Mouse (Mus musculus) cerebellum, adult 2 months (tissue): ENCODE data around the gene Otx2. TPM values are rescaled to one million over a fixed set of nuclear protein-coding genes. Genes with fewer than 3 reads are reported as not detected.
A peak's percentile ranks its signal among the peaks of the same experiment; 100 is the strongest.

Experiments
- DNase-seq, 2 experiments: peaks; one replicate each; pipeline ENCODE4 v3.0.0; 2021
- H3K27ac ChIP-seq: fragments of 200-500 bp; 2 replicates; pipeline ENCODE4 v1.5.1; 2012; ENCODE audit warnings: low read length, control low read depth, inconsistent platforms; ENCODE audit not compliant: insufficient read depth
- H3K27me3 ChIP-seq: fragments of 200-500 bp; 2 replicates; pipeline ENCODE4 v1.6.1; 2012; ENCODE audit warnings: inconsistent platforms, mild to moderate bottlenecking, low read length, moderate library complexity; ENCODE audit not compliant: control insufficient read depth, insufficient read depth
- H3K4me1 ChIP-seq: fragments of 200-500 bp; 2 replicates; pipeline ENCODE4 v1.6.1; 2011; ENCODE audit warnings: low read length; ENCODE audit not compliant: control insufficient read depth, insufficient read depth
- H3K4me3 ChIP-seq: fragments of 200-500 bp; replicated peaks from 2 replicates; pipeline ENCODE3; 2011; ENCODE audit warnings: mild to moderate bottlenecking, low read depth, low read length, control low read depth; ENCODE audit not compliant: insufficient read depth
- CTCF ChIP-seq: fragments of 200-500 bp; IDR thresholded peaks from 2 replicates; pipeline ENCODE4 v1.5.1; 2011; ENCODE audit warnings: low read depth, mild to moderate bottlenecking, control low read depth, low read length, moderate library complexity, borderline replicate concordance; ENCODE audit not compliant: insufficient read depth
- POLR2A ChIP-seq: fragments of 200-500 bp; IDR thresholded peaks from 2 replicates; pipeline ENCODE4 v1.6.1; 2011; ENCODE audit warnings: low read length, control low read depth, borderline replicate concordance; ENCODE audit not compliant: insufficient read depth
- WGBS: fragments of 180-500 bp; shearing (Covaris S2); methylation state at CpG from one replicate; pipeline ENCODE4 v1.1.7; 2018; 5-methylcytosine and 5-hydroxymethylcytosine counted together
- polyA plus RNA-seq: library from polyadenylated mRNA; depleted of rRNA; stranded (reverse); fragments of >200 nt; gene quantifications from 2 replicates; pipeline ENCODE4 v1.2.3, GENCODE M21; 2012

Gene Otx2
- polyA plus RNA-seq, 1 experiment, result 9.9 TPM

- no peak for DNase-seq
- WGBS, result 55% methylated on average over 10 of the region's 10 CpGs
- Histone ChIP-seq H3K27me3 (peaks cover 2% of the 10 kb centered on the region; the same call in 1 of the 2 replicates), H3K4me3 (no peak overlapping the region), H3K27ac (no peak overlapping the region), H3K4me1 (no peaks in the 10 kb centered on the region)
- TF ChIP-seq POLR2A (no peak), CTCF (no peak)
Measured at GRCm38 (mm10) chr14:48672611-48673176, 925 bp downstream of the Otx2 start.

- WGBS, result 65% methylated on average over 9 of the region's 9 CpGs
- no peak overlapping the region for H3K4me3 ChIP-seq
- TF ChIP-seq CTCF, result no peak
- TF ChIP-seq POLR2A, result no peak
- no peak for DNase-seq
- no peaks in the 10 kb centered on the region for H3K4me1 ChIP-seq
- H3K27me3 ChIP-seq, result peaks cover 4% of the 10 kb centered on the region; the same call in 1 of the 2 replicates
- H3K27ac ChIP-seq, result no peak overlapping the region
Measured at GRCm38 (mm10) chr14:48671480-48672240, 2.0 kb downstream of the Otx2 start.

- H3K27ac ChIP-seq, result no peak overlapping the region
- peaks cover 4% of the 10 kb centered on the region; the same call in 1 of the 2 replicates for H3K27me3 ChIP-seq
- DNase-seq, result no peak
- H3K4me3 ChIP-seq, result no peak overlapping the region
- TF ChIP-seq CTCF (no peak), POLR2A (no peak)
- 68% methylated on average over 4 of the region's 4 CpGs for WGBS
- no peaks in the 10 kb centered on the region for H3K4me1 ChIP-seq
Measured at GRCm38 (mm10) chr14:48670761-48671479, 2.7 kb downstream of the Otx2 start.

GRCm38 (mm10) chr14:48670258-48670630, 3.4 kb downstream of the Otx2 start:
- Histone ChIP-seq H3K4me3 (no peak overlapping the region), H3K4me1 (no peaks in the 10 kb centered on the region), H3K27ac (0 out of 2 replicates have a peak overlapping the region, but pooled peaks have one; percentile 20), H3K27me3 (peaks cover 4% of the 10 kb centered on the region; the same call in 1 of the 2 replicates)
- no peak for DNase-seq
- no peak for TF ChIP-seq POLR2A
- TF ChIP-seq CTCF, result no peak
- WGBS, result 52% methylated on average over 3 of the region's 3 CpGs

GRCm38 (mm10) chr14:48669541-48670257, 3.9 kb downstream of the Otx2 start:
- no peak overlapping the region for H3K27ac ChIP-seq

GRCm38 (mm10) chr14:48668761-48669303, 4.8 kb downstream of the Otx2 start:
- WGBS, result 36% methylated on average over 29 of the region's 29 CpGs
- no peak for TF ChIP-seq CTCF
- TF ChIP-seq POLR2A, result no peak
- peak overlapping the region; percentile 51 for H3K27ac ChIP-seq
- H3K27me3 ChIP-seq, result peaks cover 4% of the 10 kb centered on the region; the same call in 1 of the 2 replicates
- DNase-seq, result peak; percentile 32 to 63
- no peaks in the 10 kb centered on the region for H3K4me1 ChIP-seq
- H3K4me3 ChIP-seq, result peak overlapping the region; percentile 3

More at GRCm38 (mm10) chr14:48669541-48670257, 3.9 kb downstream of the Otx2 start:
- TF ChIP-seq CTCF, result no peak
- TF ChIP-seq POLR2A, result no peak
- H3K27me3 ChIP-seq, result peaks cover 4% of the 10 kb centered on the region; the same call in 1 of the 2 replicates
- no peak overlapping the region for H3K4me3 ChIP-seq
- no peaks in the 10 kb centered on the region for H3K4me1 ChIP-seq
- 49% methylated on average over 18 of the region's 18 CpGs for WGBS
- peak in 1 of 2 experiments; percentile 49 for DNase-seq

- Histone ChIP-seq H3K4me3 (peak overlapping the region; percentile 16), H3K27me3 (peaks cover 2% of the 10 kb centered on the region; the same call in 1 of the 2 replicates)
- peak in 1 of 2 experiments; percentile 49 for DNase-seq
Measured at GRCm38 (mm10) chr14:48668051-48668481, 5.6 kb downstream of the Otx2 start.

More at GRCm38 (mm10) chr14:48668051-48668481, 5.6 kb downstream of the Otx2 start:
- Histone ChIP-seq H3K4me1 (no peaks in the 10 kb centered on the region), H3K27ac (peak overlapping the region; percentile 93)
- TF ChIP-seq POLR2A (no peak), CTCF (no peak)
- WGBS, result 44% methylated on average over 11 of the region's 11 CpGs
